Mouse (Mus musculus): ENCODE measurements at regions not wholly inside any gene's neighbourhood (a gene's known extent, or its start where the extent isn't known, plus 50 kb on each side); places are given as distances from the start of the nearest gene placed in this dataset.

GRCm38 (mm10) chr5:26338191-26338590 lies 80.7 kb downstream of the Gm7361 start:
- DNase-seq (ENCODE audit: low spot score): no peak

- no peak for DNase-seq (ENCODE audit: low spot score)
These were observed 81.8 kb downstream of the Gm7361 start for GRCm38 (mm10) chr5:26339266-26339665.

- DNase-seq (ENCODE audit: low spot score): no peak
These were observed 97.7 kb downstream of the Gm7361 start for GRCm38 (mm10) chr5:26355156-26355555.

GRCm38 (mm10) chr5:26359082-26359481 lies 101.6 kb downstream of the Gm7361 start:
- no peak for DNase-seq (ENCODE audit: low spot score)

- no peak for DNase-seq (ENCODE audit: low spot score)
These were observed 116.9 kb downstream of the Gm7361 start for GRCm38 (mm10) chr5:26374175-26374984.

- no peak for DNase-seq (ENCODE audit: low spot score)
These were observed 149.7 kb downstream of the Gm7361 start for GRCm38 (mm10) chr5:26407088-26407672.

- no peak for DNase-seq (ENCODE audit: low spot score)
These were observed 155.7 kb downstream of the Gm7361 start for GRCm38 (mm10) chr5:26413185-26413584.

- DNase-seq (ENCODE audit: low spot score): no peak
These were observed 187.1 kb downstream of the Gm7361 start for GRCm38 (mm10) chr5:26444331-26445200.

- no peak for DNase-seq (ENCODE audit: low spot score)
These were observed 193.8 kb downstream of the Gm7361 start for GRCm38 (mm10) chr5:26451306-26451705.

GRCm38 (mm10) chr5:26457627-26458026 lies 200.1 kb downstream of the Gm7361 start:
- no peak for DNase-seq (ENCODE audit: low spot score)

GRCm38 (mm10) chr5:26466666-26467065 lies 209.2 kb downstream of the Gm7361 start:
- DNase-seq (ENCODE audit: low spot score): no peak

GRCm38 (mm10) chr5:26485726-26486125 lies 228.2 kb downstream of the Gm7361 start:
- DNase-seq (ENCODE audit: low spot score): no peak

GRCm38 (mm10) chr5:26494003-26494402 lies 236.5 kb downstream of the Gm7361 start:
- no peak for DNase-seq (ENCODE audit: low spot score)

- DNase-seq (ENCODE audit: low spot score): no peak
These were observed 240.3 kb downstream of the Gm7361 start for GRCm38 (mm10) chr5:26497641-26498430.

- no peak for DNase-seq (ENCODE audit: low spot score)
These were observed 252.2 kb downstream of the Gm7361 start for GRCm38 (mm10) chr5:26509525-26510168.

- no peak for DNase-seq (ENCODE audit: low spot score)
These were observed 255.8 kb downstream of the Gm7361 start for GRCm38 (mm10) chr5:26513039-26513955.

- DNase-seq (ENCODE audit: low spot score): peak; percentile 7
These were observed 278.1 kb downstream of the Gm7361 start for GRCm38 (mm10) chr5:26535556-26535955.

GRCm38 (mm10) chr5:26563291-26563690 lies 253.7 kb upstream of the Dpp6 start:
- DNase-seq (ENCODE audit: low spot score): no peak

GRCm38 (mm10) chr5:26564056-26564455 lies 252.9 kb upstream of the Dpp6 start:
- DNase-seq (ENCODE audit: low spot score): no peak

- no peak for DNase-seq (ENCODE audit: low spot score)
These were observed 244.3 kb upstream of the Dpp6 start for GRCm38 (mm10) chr5:26572691-26573191.
